Mouse (Mus musculus): ENCODE results near the gene Cyp19a1.

Gene Cyp19a1

GRCm38 (mm10) chr9:54169489-54169888, 98.4 kb downstream of the Cyp19a1 start:
- DNase-seq (ENCODE audit: low read depth) = peak; percentile 42

GRCm38 (mm10) chr9:54168425-54168824, 99.5 kb downstream of the Cyp19a1 start:
- peak; percentile 24 for DNase-seq (ENCODE audit: low read depth)

DNA sequence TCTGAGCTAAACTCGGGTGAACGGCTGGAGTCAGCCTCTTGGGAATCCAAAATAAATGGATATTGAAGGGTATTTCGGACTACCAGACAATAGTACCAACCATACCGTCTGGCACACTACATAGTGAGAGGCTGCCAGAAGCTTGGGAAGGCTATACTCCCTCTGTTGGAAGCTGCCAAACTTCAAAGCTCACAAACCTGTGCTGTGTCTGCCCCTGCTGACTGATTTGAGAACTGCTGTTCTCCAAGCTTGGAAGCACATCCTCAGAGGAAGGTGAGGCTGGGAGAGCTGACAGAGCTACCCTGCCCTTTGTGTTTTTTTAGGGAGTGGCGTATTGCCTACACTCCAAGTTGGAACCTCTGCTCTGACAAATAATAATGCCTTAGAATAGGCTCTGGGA, 104.8 kb downstream of the Cyp19a1 start:
- peak; percentile 27 for DNase-seq (ENCODE audit: low read depth)

DNA sequence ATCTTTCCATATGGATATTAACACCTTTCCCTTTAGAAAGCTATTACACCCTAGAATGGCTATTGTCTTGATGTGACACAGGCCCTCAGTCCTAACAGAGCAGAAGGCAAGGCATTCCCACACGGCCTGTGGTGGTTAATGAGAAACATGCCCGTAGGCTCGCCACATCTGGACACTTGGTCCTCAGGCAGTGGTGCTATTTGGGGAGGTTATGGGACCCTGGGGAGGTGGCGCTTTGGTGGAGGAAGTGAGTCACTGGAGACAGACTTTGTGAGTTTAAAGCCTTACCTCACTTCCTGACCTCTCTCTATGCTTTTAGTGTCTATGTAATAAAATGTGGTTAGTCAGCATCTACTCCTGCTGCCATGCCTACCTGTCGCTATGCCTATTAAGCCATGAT, 114.2 kb downstream of the Cyp19a1 start:
- DNase-seq (ENCODE audit: low read depth) = no peak

DNA sequence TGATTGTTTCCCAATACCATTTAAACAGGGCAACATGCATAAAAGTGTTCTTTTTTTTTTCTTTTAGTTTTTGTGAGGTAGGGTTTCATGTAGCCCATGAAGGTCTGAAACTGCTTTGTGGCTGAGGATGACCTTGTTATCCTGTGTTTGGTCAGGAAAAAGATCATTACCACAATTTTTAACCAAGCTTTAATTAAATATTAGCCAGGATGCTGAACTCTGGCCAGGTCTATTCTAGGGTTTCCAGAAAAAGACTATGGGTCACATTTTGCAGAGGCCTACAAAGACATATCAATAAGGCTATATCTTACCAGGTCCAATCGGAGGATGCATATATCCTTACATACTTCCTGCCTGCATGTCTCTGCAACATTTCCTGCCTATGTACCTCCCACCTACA, 128.7 kb downstream of the Cyp19a1 start:
- no peak for DNase-seq (ENCODE audit: low read depth)
